Mouse (Mus musculus) embryonic facial prominence, embryonic 13.5 days (tissue): Measurements from ENCODE around the gene Ccdc57. TPM values are rescaled to one million over a fixed set of nuclear protein-coding genes. Genes with fewer than 3 reads are reported as not detected.

Source experiments
- ATAC-seq: fragments of 200-750 bp; cut with Nextera tagmentation; 2 replicates; pipeline ENCODE4 v1.8.0; 2017; ENCODE audit warnings: low read depth; ENCODE audit not compliant: insufficient number of reproducible peaks, insufficient read depth, low FRiP score, low TSS enrichment
- H3K27ac ChIP-seq: fragments of 300-500 bp; sonication (generic); 2 replicates; pipeline ENCODE4 v1.5.1; 2015; ENCODE audit warnings: moderate library complexity, mild to moderate bottlenecking, inconsistent platforms
- H3K27me3 ChIP-seq: fragments of 300-500 bp; sonication (generic); 2 replicates; pipeline ENCODE4 v1.6.1; 2015; ENCODE audit warnings: mild to moderate bottlenecking, inconsistent platforms
- H3K36me3 ChIP-seq: fragments of 300-500 bp; sonication (generic); 2 replicates; pipeline ENCODE4 v1.6.1; 2015; ENCODE audit warnings: mild to moderate bottlenecking, inconsistent platforms
- H3K4me1 ChIP-seq: fragments of 300-500 bp; sonication (generic); 2 replicates; pipeline ENCODE4 v1.6.1; 2015; ENCODE audit warnings: inconsistent platforms
- H3K4me2 ChIP-seq: fragments of 300-500 bp; sonication (generic); 2 replicates; pipeline ENCODE4 v1.6.1; 2015; ENCODE audit warnings: moderate library complexity, mild to moderate bottlenecking, inconsistent platforms
- H3K4me3 ChIP-seq: fragments of 300-500 bp; sonication (generic); 2 replicates; pipeline ENCODE4 v1.5.1; 2015; ENCODE audit warnings: mild to moderate bottlenecking, inconsistent platforms
- H3K9ac ChIP-seq: fragments of 300-500 bp; sonication (generic); 2 replicates; pipeline ENCODE4 v1.6.1; 2015; ENCODE audit warnings: mild to moderate bottlenecking, inconsistent platforms
- H3K9me3 ChIP-seq: fragments of 300-500 bp; sonication (generic); 2 replicates; pipeline ENCODE4 v1.6.1; 2016; ENCODE audit warnings: inconsistent platforms
- WGBS: fragments of 180-500 bp; shearing (Covaris S2); methylation state at CpG from one replicate; pipeline ENCODE4 v1.1.7; 2015; ENCODE audit warnings: mixed read lengths; 5-methylcytosine and 5-hydroxymethylcytosine counted together
- polyA plus RNA-seq: library from polyadenylated mRNA; unstranded; fragments of >200 nt; fragmentation: Nextera tagmentation; extraction: Ambion mirVana; gene quantifications from 2 replicates; pipeline ENCODE4 v1.2.1, GENCODE M21; 2015

Gene Ccdc57
- polyA plus RNA-seq, 1 experiment from 2014 or later = 6.1 TPM

GRCm38 (mm10) chr11:120900276-120901244 is 32.1 kb downstream of the Ccdc57 start:
- ATAC-seq = no peak
- Histone ChIP-seq H3K27me3 (no peaks in the 10 kb centered on the region), H3K36me3 (peaks cover 38% of the 10 kb centered on the region), H3K4me2 (no peak overlapping the region), H3K27ac (no peak overlapping the region), H3K9me3 (no peaks in the 10 kb centered on the region), H3K9ac (no peak overlapping the region), H3K4me1 (no peaks in the 10 kb centered on the region), H3K4me3 (no peak overlapping the region)
- WGBS = 79% methylated on average over 8 of the region's 8 CpGs

- ATAC-seq = no peak
- no peak overlapping the region for H3K27ac ChIP-seq
- 88% methylated on average over 6 of the region's 6 CpGs for WGBS
- peaks cover 54% of the 10 kb centered on the region for H3K36me3 ChIP-seq
- H3K9ac ChIP-seq = no peak overlapping the region
- no peaks in the 10 kb centered on the region for H3K9me3 ChIP-seq
- no peak overlapping the region for H3K4me2 ChIP-seq
- H3K4me3 ChIP-seq = no peak overlapping the region
- no peaks in the 10 kb centered on the region for H3K4me1 ChIP-seq
- H3K27me3 ChIP-seq = no peaks in the 10 kb centered on the region
Measured at GRCm38 (mm10) chr11:120898114-120898548, 34.5 kb downstream of the Ccdc57 start.

- H3K4me1 ChIP-seq = no peaks in the 10 kb centered on the region
- no peaks in the 10 kb centered on the region for H3K27me3 ChIP-seq
- no peak for ATAC-seq
- no peak overlapping the region for H3K27ac ChIP-seq
- H3K36me3 ChIP-seq = peaks cover 62% of the 10 kb centered on the region
- H3K9ac ChIP-seq = no peak overlapping the region
- H3K4me2 ChIP-seq = no peak overlapping the region
- no peak overlapping the region for H3K4me3 ChIP-seq
- H3K9me3 ChIP-seq = no peaks in the 10 kb centered on the region
- WGBS = 91% methylated on average over 6 of the region's 6 CpGs
Measured at GRCm38 (mm10) chr11:120895441-120895840, 37.2 kb downstream of the Ccdc57 start.

- Histone ChIP-seq H3K4me1 (no peaks in the 10 kb centered on the region), H3K9ac (no peak overlapping the region), H3K4me3 (no peak overlapping the region), H3K27me3 (no peaks in the 10 kb centered on the region), H3K4me2 (no peak overlapping the region), H3K27ac (no peak overlapping the region), H3K9me3 (no peaks in the 10 kb centered on the region), H3K36me3 (peaks cover 71% of the 10 kb centered on the region)
- ATAC-seq = no peak
- 84% methylated on average over 8 of the region's 8 CpGs for WGBS
Measured at GRCm38 (mm10) chr11:120894397-120894796, 38.3 kb downstream of the Ccdc57 start.

GRCm38 (mm10) chr11:120889216-120889615 is 43.5 kb downstream of the Ccdc57 start:
- no peaks in the 10 kb centered on the region for H3K4me1 ChIP-seq
- no peak overlapping the region for H3K4me2 ChIP-seq
- 86% methylated on average over 3 of the region's 3 CpGs for WGBS
- no peak overlapping the region for H3K27ac ChIP-seq
- H3K4me3 ChIP-seq = no peak overlapping the region
- no peak overlapping the region for H3K9ac ChIP-seq
- no peaks in the 10 kb centered on the region for H3K27me3 ChIP-seq
- peaks cover 82% of the 10 kb centered on the region for H3K36me3 ChIP-seq
- no peaks in the 10 kb centered on the region for H3K9me3 ChIP-seq
- ATAC-seq = no peak

- no peak overlapping the region for H3K9ac ChIP-seq
- 83% methylated on average over 5 of the region's 5 CpGs for WGBS
Measured at GRCm38 (mm10) chr11:120888718-120889117, 44.0 kb downstream of the Ccdc57 start.

GRCm38 (mm10) chr11:120887502-120887901 is 45.2 kb downstream of the Ccdc57 start:
- 90% methylated on average over 5 of the region's 5 CpGs for WGBS
- Histone ChIP-seq H3K4me1 (no peaks in the 10 kb centered on the region), H3K4me2 (no peak overlapping the region), H3K4me3 (no peak overlapping the region), H3K27me3 (no peaks in the 10 kb centered on the region), H3K27ac (no peak overlapping the region), H3K9me3 (no peaks in the 10 kb centered on the region), H3K9ac (no peak overlapping the region), H3K36me3 (peaks cover 74% of the 10 kb centered on the region)
- no peak for ATAC-seq

More at GRCm38 (mm10) chr11:120888718-120889117, 44.0 kb downstream of the Ccdc57 start:
- Histone ChIP-seq H3K27ac (no peak overlapping the region), H3K36me3 (peaks cover 82% of the 10 kb centered on the region), H3K9me3 (no peaks in the 10 kb centered on the region), H3K4me2 (no peak overlapping the region), H3K4me3 (no peak overlapping the region), H3K4me1 (no peaks in the 10 kb centered on the region), H3K27me3 (no peaks in the 10 kb centered on the region)
- ATAC-seq = no peak

GRCm38 (mm10) chr11:120886462-120886861 is 46.2 kb downstream of the Ccdc57 start:
- Histone ChIP-seq H3K4me2 (no peak overlapping the region), H3K36me3 (peaks cover 70% of the 10 kb centered on the region), H3K9ac (no peak overlapping the region), H3K27ac (no peak overlapping the region), H3K4me1 (no peaks in the 10 kb centered on the region), H3K9me3 (no peaks in the 10 kb centered on the region), H3K27me3 (no peaks in the 10 kb centered on the region), H3K4me3 (no peak overlapping the region)
- ATAC-seq = no peak
- WGBS = 50% methylated on average over 5 of the region's 5 CpGs

GRCm38 (mm10) chr11:120883601-120884000 is 49.1 kb downstream of the Ccdc57 start:
- no peak for ATAC-seq
- Histone ChIP-seq H3K27me3 (no peaks in the 10 kb centered on the region), H3K36me3 (peaks cover 69% of the 10 kb centered on the region), H3K9me3 (no peaks in the 10 kb centered on the region), H3K4me1 (no peaks in the 10 kb centered on the region), H3K9ac (no peak overlapping the region), H3K4me2 (no peak overlapping the region), H3K4me3 (no peak overlapping the region), H3K27ac (no peak overlapping the region)
- 87% methylated on average over 3 of the region's 3 CpGs for WGBS

GRCm38 (mm10) chr11:120882931-120883330 is 49.7 kb downstream of the Ccdc57 start:
- WGBS = 81% methylated on average over 4 of the region's 4 CpGs
- H3K9ac ChIP-seq = no peak overlapping the region
- H3K4me1 ChIP-seq = no peaks in the 10 kb centered on the region
- H3K9me3 ChIP-seq = no peaks in the 10 kb centered on the region
- ATAC-seq = no peak
- no peaks in the 10 kb centered on the region for H3K27me3 ChIP-seq
- no peak overlapping the region for H3K4me3 ChIP-seq
- H3K4me2 ChIP-seq = no peak overlapping the region
- H3K27ac ChIP-seq = no peak overlapping the region
- peaks cover 69% of the 10 kb centered on the region for H3K36me3 ChIP-seq

GRCm38 (mm10) chr11:120873206-120873605 is 59.5 kb downstream of the Ccdc57 start:
- H3K27ac ChIP-seq = no peak overlapping the region
- no peaks in the 10 kb centered on the region for H3K9me3 ChIP-seq
- no peaks in the 10 kb centered on the region for H3K4me1 ChIP-seq
- WGBS = 50% methylated on average over 6 of the region's 6 CpGs
- H3K36me3 ChIP-seq = peaks cover 31% of the 10 kb centered on the region
- no peak for ATAC-seq
- H3K9ac ChIP-seq = no peak overlapping the region
- H3K4me3 ChIP-seq = no peak overlapping the region
- H3K27me3 ChIP-seq = no peaks in the 10 kb centered on the region
- no peak overlapping the region for H3K4me2 ChIP-seq

- Histone ChIP-seq H3K4me1 (no peaks in the 10 kb centered on the region), H3K9me3 (no peaks in the 10 kb centered on the region), H3K9ac (no peak overlapping the region), H3K27ac (no peak overlapping the region), H3K4me3 (no peak overlapping the region), H3K4me2 (no peak overlapping the region), H3K36me3 (peaks cover 20% of the 10 kb centered on the region), H3K27me3 (no peaks in the 10 kb centered on the region)
- ATAC-seq = no peak
- 93% methylated on average over 9 of the region's 9 CpGs for WGBS
Measured at GRCm38 (mm10) chr11:120871521-120871920, 61.2 kb downstream of the Ccdc57 start.
